Mouse (Mus musculus) testis, adult 2 months (tissue): ENCODE data around the gene Ddah1. TPM values are rescaled to one million over a fixed set of nuclear protein-coding genes. Genes with fewer than 3 reads are reported as not detected.

Source experiments
- H3K27ac ChIP-seq: fragments of 200-500 bp; 2 replicates; pipeline ENCODE4 v1.5.1; 2012; ENCODE audit warnings: low read depth, low read length; ENCODE audit not compliant: control insufficient read depth, insufficient read depth
- H3K27me3 ChIP-seq: fragments of 200-500 bp; 2 replicates; pipeline ENCODE4 v1.6.1; 2012; ENCODE audit warnings: mild to moderate bottlenecking, low read length, moderate library complexity; ENCODE audit not compliant: control insufficient read depth, insufficient read depth
- H3K36me3 ChIP-seq: fragments of 200-500 bp; 2 replicates; pipeline ENCODE4 v1.6.1; 2012; ENCODE audit warnings: mild to moderate bottlenecking, low read length; ENCODE audit not compliant: control insufficient read depth, insufficient read depth
- H3K4me1 ChIP-seq: fragments of 200-500 bp; 2 replicates; pipeline ENCODE4 v1.6.1; 2012; ENCODE audit warnings: low read length; ENCODE audit not compliant: control insufficient read depth, insufficient read depth
- H3K4me3 ChIP-seq: fragments of 200-500 bp; 2 replicates; pipeline ENCODE4 v1.5.1; 2012; ENCODE audit warnings: low read depth, mild to moderate bottlenecking, low read length, moderate library complexity, mixed read lengths; ENCODE audit not compliant: control insufficient read depth
- CTCF ChIP-seq: fragments of 200-500 bp; IDR thresholded peaks from 2 replicates; pipeline ENCODE4 v1.5.1; 2012; ENCODE audit warnings: low read depth, mild to moderate bottlenecking, inconsistent platforms, low read length, moderate library complexity; ENCODE audit not compliant: control insufficient read depth, insufficient read depth, insufficient replicate concordance
- POLR2A ChIP-seq: fragments of 200-500 bp; IDR thresholded peaks from 2 replicates; pipeline ENCODE4 v1.6.1; 2012; ENCODE audit warnings: low read depth, mild to moderate bottlenecking, inconsistent platforms, low read length, moderate library complexity; ENCODE audit not compliant: control insufficient read depth
- polyA plus RNA-seq: library from polyadenylated mRNA; depleted of rRNA; stranded (reverse); fragments of >200 nt; gene quantifications from 2 replicates; pipeline ENCODE4 v1.2.3, GENCODE M21; 2012

Ddah1 gene
- polyA plus RNA-seq, 1 experiment = 11.0 TPM

DNA sequence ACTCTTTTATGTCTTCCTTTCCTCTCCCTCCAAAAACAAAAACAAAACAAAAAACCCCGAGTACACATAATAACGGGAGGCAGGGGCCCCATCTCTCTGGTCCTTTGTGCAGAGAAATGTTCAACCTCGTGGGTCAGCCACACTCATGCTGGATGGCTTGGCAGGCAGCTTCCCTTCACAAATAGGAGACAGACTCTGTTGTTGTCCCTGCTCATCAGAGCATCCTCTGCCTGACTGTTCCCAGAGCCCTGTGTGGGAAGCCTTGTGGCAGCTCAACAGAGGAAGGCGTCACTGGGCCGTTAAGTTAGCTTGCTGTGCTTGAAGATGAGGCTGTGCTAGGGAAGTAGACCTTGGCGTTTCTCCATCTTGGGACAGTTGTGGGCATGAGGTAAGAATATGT, 58.8 kb downstream of the Ddah1 start:
- no peak for TF ChIP-seq CTCF
- no peak for TF ChIP-seq POLR2A
- no peaks in the 10 kb centered on the region for H3K4me1 ChIP-seq
- no peaks in the 10 kb centered on the region for H3K36me3 ChIP-seq
- no peak overlapping the region for H3K27ac ChIP-seq
- no peak overlapping the region for H3K4me3 ChIP-seq
- no peaks in the 10 kb centered on the region for H3K27me3 ChIP-seq

DNA sequence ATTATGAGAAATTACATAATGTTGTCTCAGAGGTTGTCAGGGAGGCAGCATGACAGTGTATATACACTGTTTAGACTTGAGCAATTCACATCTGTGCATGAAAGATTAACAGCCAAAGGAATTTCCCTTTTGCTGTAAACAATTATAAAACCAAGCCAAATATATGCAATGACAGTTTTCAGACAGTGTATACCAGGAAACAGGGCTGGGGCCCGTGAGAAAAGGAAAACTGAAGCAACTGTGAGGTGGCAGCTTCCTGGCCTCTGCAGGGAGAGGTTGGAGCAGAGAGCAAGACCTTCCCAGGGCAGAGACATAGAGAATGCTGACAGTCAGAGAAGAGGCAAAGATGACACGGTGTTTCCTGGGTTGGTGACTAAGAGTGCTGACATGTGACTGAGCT, 62.0 kb downstream of the Ddah1 start:
- Histone ChIP-seq H3K27me3 (no peaks in the 10 kb centered on the region), H3K27ac (no peak overlapping the region), H3K36me3 (no peaks in the 10 kb centered on the region), H3K4me3 (no peak overlapping the region), H3K4me1 (no peaks in the 10 kb centered on the region)
- TF ChIP-seq CTCF = no peak
- TF ChIP-seq POLR2A = no peak

DNA sequence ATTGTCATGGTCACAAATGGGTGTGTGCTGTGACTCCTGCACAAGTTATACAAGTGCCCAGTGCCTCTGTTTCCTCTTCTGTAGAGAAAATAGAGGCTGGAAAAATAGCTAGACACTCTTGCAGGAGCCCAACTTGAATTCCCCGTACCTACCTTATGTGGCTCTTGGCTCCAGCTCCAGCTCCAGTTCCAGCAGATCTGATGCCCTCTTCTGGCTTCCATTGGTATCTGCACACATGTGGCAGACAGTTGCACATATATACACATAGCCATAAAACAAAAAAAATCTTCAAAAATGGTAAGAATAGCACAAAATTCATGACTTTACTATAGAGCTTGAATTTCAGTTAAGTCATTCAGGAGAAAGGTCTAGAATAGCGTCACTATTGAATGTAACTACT, 62.5 kb downstream of the Ddah1 start:
- Histone ChIP-seq H3K36me3 (no peaks in the 10 kb centered on the region), H3K4me3 (no peak overlapping the region), H3K27me3 (no peaks in the 10 kb centered on the region), H3K4me1 (no peaks in the 10 kb centered on the region), H3K27ac (no peak overlapping the region)
- TF ChIP-seq POLR2A = no peak
- no peak for TF ChIP-seq CTCF

DNA sequence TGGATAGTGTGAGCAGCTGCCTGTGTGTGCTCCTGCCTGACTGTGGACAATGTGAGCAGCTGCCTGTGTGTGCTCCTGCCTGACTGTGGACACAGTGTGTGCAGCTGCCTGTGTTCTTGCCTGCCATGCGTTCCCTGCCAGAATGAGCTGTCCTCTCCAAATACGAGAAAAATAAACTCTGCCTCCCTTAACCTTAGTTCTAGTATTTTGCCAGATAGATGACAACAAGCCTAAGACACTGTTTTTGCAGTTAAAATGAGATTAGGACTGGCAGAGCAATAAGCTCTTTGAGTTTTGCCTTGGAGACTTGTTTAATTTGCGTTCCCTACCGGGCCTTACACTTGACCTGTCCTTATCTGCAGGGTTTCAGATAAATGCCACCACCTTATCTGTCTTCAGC, 63.7 kb downstream of the Ddah1 start:
- TF ChIP-seq POLR2A (no peak), CTCF (no peak)
- H3K4me1 ChIP-seq = no peaks in the 10 kb centered on the region
- H3K27me3 ChIP-seq = no peaks in the 10 kb centered on the region
- H3K36me3 ChIP-seq = no peaks in the 10 kb centered on the region
- H3K27ac ChIP-seq = no peak overlapping the region
- H3K4me3 ChIP-seq = no peak overlapping the region

DNA sequence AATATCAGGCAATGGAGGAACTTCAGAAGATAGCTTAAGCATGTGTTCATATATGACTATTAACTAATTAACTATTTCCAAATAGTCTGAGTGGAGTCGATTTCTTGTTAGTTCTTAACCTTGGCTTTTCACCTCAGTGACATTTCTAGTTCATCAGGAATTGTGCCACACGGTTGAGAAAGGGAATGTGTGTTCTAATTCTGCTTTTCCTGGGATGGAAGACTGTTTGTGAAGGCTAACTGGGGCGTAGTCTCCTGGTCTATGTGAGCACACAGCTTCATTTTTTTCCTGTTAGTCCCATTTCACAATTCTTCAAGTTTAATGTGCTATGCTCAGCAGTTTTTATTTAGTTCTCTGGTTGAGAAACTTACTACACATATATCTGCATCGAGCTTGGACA, 65.2 kb downstream of the Ddah1 start:
- Histone ChIP-seq H3K4me1 (no peaks in the 10 kb centered on the region), H3K36me3 (no peaks in the 10 kb centered on the region), H3K27ac (no peak overlapping the region), H3K4me3 (no peak overlapping the region), H3K27me3 (no peaks in the 10 kb centered on the region)
- TF ChIP-seq CTCF (no peak), POLR2A (no peak)

DNA sequence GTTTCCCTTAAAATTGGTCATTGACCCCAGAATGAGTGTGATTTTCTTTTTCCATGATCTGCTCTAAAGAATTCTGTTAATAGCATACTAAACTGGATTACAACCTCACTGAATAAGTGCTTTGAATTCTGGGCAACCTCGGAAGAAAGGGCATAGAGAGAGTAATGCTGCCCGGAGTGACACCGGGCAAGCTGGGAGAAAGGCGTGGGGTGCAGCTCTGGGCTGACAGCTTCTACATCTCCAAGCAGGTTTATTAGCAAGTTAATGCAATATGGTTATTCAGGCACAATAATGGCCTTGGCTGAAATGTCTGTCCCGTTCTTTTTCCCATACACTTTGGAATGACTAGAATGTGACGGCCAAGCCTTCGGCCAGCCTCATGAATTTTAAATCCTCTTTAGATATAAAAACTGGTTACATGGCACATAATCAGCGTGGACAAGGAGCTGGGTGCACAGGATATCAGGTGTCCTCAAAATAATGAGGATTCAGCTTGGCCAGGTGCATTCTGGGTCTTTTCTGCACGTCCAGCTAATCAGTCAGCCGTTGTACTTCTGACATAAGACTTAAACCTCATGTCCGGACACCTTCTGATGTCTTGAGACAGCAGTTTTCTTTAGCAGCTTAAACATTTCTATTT, 67.1 kb downstream of the Ddah1 start:
- H3K4me1 ChIP-seq = no peaks in the 10 kb centered on the region
- no peak overlapping the region for H3K27ac ChIP-seq
- no peaks in the 10 kb centered on the region for H3K27me3 ChIP-seq
- TF ChIP-seq POLR2A (no peak), CTCF (no peak)
- no peak overlapping the region for H3K4me3 ChIP-seq
- no peaks in the 10 kb centered on the region for H3K36me3 ChIP-seq

DNA sequence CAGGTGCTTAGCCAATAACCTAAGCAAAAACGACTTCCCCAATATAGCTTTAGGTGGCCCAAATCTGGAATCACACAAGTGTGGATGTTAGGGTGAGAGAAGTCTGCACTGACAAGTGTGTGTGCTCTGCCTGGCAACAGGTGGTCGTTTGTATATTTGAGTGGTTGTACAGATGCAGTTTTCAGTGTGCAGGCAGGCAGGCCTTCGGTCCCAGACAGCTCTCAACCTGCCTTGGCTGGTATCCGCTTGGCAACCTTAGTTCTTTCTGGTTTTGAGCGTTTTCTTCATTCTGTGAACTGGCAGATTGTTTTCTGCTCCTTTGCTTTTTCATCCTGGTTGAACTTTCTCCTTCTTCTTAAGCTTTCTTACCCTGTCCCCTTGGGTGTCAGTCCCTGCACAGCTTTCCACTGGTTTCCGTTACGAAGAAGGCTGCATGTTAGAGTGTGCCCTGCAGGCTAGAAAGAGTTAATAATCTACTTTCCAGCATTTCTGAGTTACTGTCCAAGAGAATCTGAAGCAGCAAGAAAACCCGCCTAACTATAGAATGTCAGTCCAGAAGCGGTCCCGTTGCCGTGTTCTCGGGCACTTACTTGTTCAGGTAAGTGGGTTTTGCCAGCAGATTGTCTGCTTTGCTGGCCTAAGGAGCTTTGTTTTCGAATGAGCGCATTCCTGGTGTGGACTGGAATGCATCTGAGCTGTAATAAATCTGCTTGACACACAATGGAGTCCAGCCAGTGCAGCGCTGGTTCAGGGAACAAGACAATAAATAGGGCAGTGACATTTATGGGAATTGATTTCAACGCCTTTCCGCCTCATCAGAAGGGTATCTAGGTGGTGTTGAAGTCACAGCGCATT, 68.9 kb downstream of the Ddah1 start:
- Histone ChIP-seq H3K4me3 (no peak overlapping the region), H3K36me3 (no peaks in the 10 kb centered on the region), H3K4me1 (no peaks in the 10 kb centered on the region), H3K27me3 (no peaks in the 10 kb centered on the region), H3K27ac (no peak overlapping the region)
- TF ChIP-seq POLR2A = no peak
- TF ChIP-seq CTCF = no peak
